Mouse (Mus musculus) lung, embryonic 14.5 days (tissue): ENCODE measurements around the gene Zfyve21. TPM values are rescaled to one million over a fixed set of nuclear protein-coding genes. Genes with fewer than 3 reads are reported as not detected.

ENCODE experiments used
- ATAC-seq: fragments of 200-750 bp; cut with Nextera tagmentation; 2 replicates; pipeline ENCODE4 v1.8.0; 2017; ENCODE audit warnings: mild to moderate bottlenecking, moderate TSS enrichment, moderate library complexity; ENCODE audit not compliant: insufficient read depth
- DNase-seq: peaks from one replicate; pipeline ENCODE4 v3.0.0-alpha.2; 2015
- H3K27ac ChIP-seq: fragments of 300-500 bp; sonication (generic); 2 replicates; pipeline ENCODE4 v1.5.1; 2014; ENCODE audit warnings: low read depth, mild to moderate bottlenecking, moderate library complexity
- H3K27me3 ChIP-seq: fragments of 300-500 bp; sonication (generic); 2 replicates; pipeline ENCODE4 v1.6.1; 2014; ENCODE audit warnings: low read length, control low read depth; ENCODE audit not compliant: insufficient read depth
- H3K36me3 ChIP-seq: fragments of 300-500 bp; sonication (generic); 2 replicates; pipeline ENCODE4 v1.6.1; 2014; ENCODE audit warnings: control low read depth; ENCODE audit not compliant: insufficient read depth
- H3K4me1 ChIP-seq: fragments of 300-500 bp; sonication (generic); 2 replicates; pipeline ENCODE4 v1.6.1; 2014; ENCODE audit warnings: antibody characterized with exemption, control low read depth; ENCODE audit not compliant: insufficient read depth
- H3K4me2 ChIP-seq: fragments of 300-500 bp; sonication (generic); 2 replicates; pipeline ENCODE4 v1.6.1; 2014; ENCODE audit warnings: mild to moderate bottlenecking
- H3K4me3 ChIP-seq: fragments of 300-500 bp; sonication (generic); 2 replicates; pipeline ENCODE4 v1.5.1; 2014; ENCODE audit warnings: low read depth, low read length
- H3K9ac ChIP-seq: fragments of 300-500 bp; sonication (generic); 2 replicates; pipeline ENCODE4 v1.6.1; 2014
- H3K9me3 ChIP-seq: fragments of 300-500 bp; sonication (generic); 2 replicates; pipeline ENCODE4 v1.6.1; 2016; ENCODE audit warnings: low read depth, low read length, control low read depth
- CTCF ChIP-seq: IDR thresholded peaks from 2 replicates; pipeline ENCODE4 v1.5.1; 2016; ENCODE audit warnings: antibody characterized with exemption, low read depth
- WGBS: fragments of 180-500 bp; shearing (Covaris S2); extraction: QIAGEN DNeasy Blood & Tissue Kit; methylation state at CpG from one replicate; pipeline ENCODE4 v1.1.7; 2014; 5-methylcytosine and 5-hydroxymethylcytosine counted together
- polyA plus RNA-seq: library from polyadenylated mRNA; unstranded; fragments of >200 nt; fragmentation: Nextera tagmentation; extraction: Ambion mirVana; gene quantifications from 2 replicates; pipeline ENCODE4 v1.2.1, GENCODE M21; 2014

Gene Zfyve21
- polyA plus RNA-seq, 1 experiment from 2014 or later = 111 TPM

- peaks cover 99% of the 10 kb centered on the region for H3K36me3 ChIP-seq
- 91% methylated on average over 13 of the region's 13 CpGs for WGBS
- no peak overlapping the region for H3K27ac ChIP-seq
Observed at GRCm38 (mm10) chr12:111791474-111792104, 22.4 kb upstream of the Zfyve21 start.

GRCm38 (mm10) chr12:111794102-111794501 is 19.9 kb upstream of the Zfyve21 start:
- DNase-seq (no peak), ATAC-seq (no peak)
- Histone ChIP-seq H3K4me1 (no peaks in the 10 kb centered on the region), H3K36me3 (peaks cover 96% of the 10 kb centered on the region), H3K27me3 (no peaks in the 10 kb centered on the region), H3K9me3 (no peaks in the 10 kb centered on the region), H3K27ac (no peak overlapping the region), H3K9ac (no peak overlapping the region), H3K4me3 (no peak overlapping the region), H3K4me2 (no peak overlapping the region)
- no peak for TF ChIP-seq CTCF
- 69% methylated on average over 22 of the region's 22 CpGs for WGBS

More at GRCm38 (mm10) chr12:111791474-111792104, 22.4 kb upstream of the Zfyve21 start:
- no peaks in the 10 kb centered on the region for H3K4me1 ChIP-seq
- no peak overlapping the region for H3K4me3 ChIP-seq
- no peak for TF ChIP-seq CTCF
- DNase-seq = no peak
- no peak for ATAC-seq
- no peak overlapping the region for H3K9ac ChIP-seq
- H3K9me3 ChIP-seq = no peaks in the 10 kb centered on the region
- no peaks in the 10 kb centered on the region for H3K27me3 ChIP-seq
- H3K4me2 ChIP-seq = no peak overlapping the region

GRCm38 (mm10) chr12:111794526-111795179 is 19.3 kb upstream of the Zfyve21 start:
- Histone ChIP-seq H3K9ac (no peak overlapping the region), H3K9me3 (no peaks in the 10 kb centered on the region), H3K4me1 (no peaks in the 10 kb centered on the region), H3K4me2 (no peak overlapping the region), H3K4me3 (no peak overlapping the region), H3K36me3 (peaks cover 96% of the 10 kb centered on the region), H3K27ac (no peak overlapping the region), H3K27me3 (no peaks in the 10 kb centered on the region)
- WGBS = 89% methylated on average over 18 of the region's 18 CpGs
- ATAC-seq = no peak
- no peak for TF ChIP-seq CTCF
- no peak for DNase-seq

- H3K27ac ChIP-seq = no peak overlapping the region
- ATAC-seq = no peak
- no peak for DNase-seq
- WGBS = 89% methylated on average over 28 of the region's 28 CpGs
- H3K36me3 ChIP-seq = peaks cover 96% of the 10 kb centered on the region
- H3K9ac ChIP-seq = no peak overlapping the region
- no peak overlapping the region for H3K4me2 ChIP-seq
- no peak overlapping the region for H3K4me3 ChIP-seq
- H3K9me3 ChIP-seq = no peaks in the 10 kb centered on the region
- H3K4me1 ChIP-seq = no peaks in the 10 kb centered on the region
- no peaks in the 10 kb centered on the region for H3K27me3 ChIP-seq
- no peak for TF ChIP-seq CTCF
Observed at GRCm38 (mm10) chr12:111795180-111795895, 18.6 kb upstream of the Zfyve21 start.

GRCm38 (mm10) chr12:111797251-111797650 is 16.7 kb upstream of the Zfyve21 start:
- Histone ChIP-seq H3K27me3 (no peaks in the 10 kb centered on the region), H3K27ac (no peak overlapping the region), H3K4me2 (no peak overlapping the region), H3K4me3 (no peak overlapping the region), H3K9me3 (no peaks in the 10 kb centered on the region), H3K4me1 (no peaks in the 10 kb centered on the region), H3K36me3 (peaks cover 96% of the 10 kb centered on the region), H3K9ac (no peak overlapping the region)
- ATAC-seq (no peak), DNase-seq (no peak)
- 81% methylated on average over 8 of the region's 8 CpGs for WGBS
- TF ChIP-seq CTCF = no peak

GRCm38 (mm10) chr12:111798493-111798892 is 15.5 kb upstream of the Zfyve21 start:
- Histone ChIP-seq H3K27ac (no peak overlapping the region), H3K9me3 (no peaks in the 10 kb centered on the region), H3K4me3 (no peak overlapping the region), H3K4me1 (no peaks in the 10 kb centered on the region), H3K4me2 (no peak overlapping the region), H3K9ac (no peak overlapping the region), H3K27me3 (no peaks in the 10 kb centered on the region), H3K36me3 (peaks cover 96% of the 10 kb centered on the region)
- DNase-seq (no peak), ATAC-seq (no peak)
- TF ChIP-seq CTCF = no peak
- WGBS = 90% methylated on average over 13 of the region's 13 CpGs
